Mouse (Mus musculus) kidney, adult 2 months (tissue): ENCODE results near the gene Ak1. TPM values are rescaled to one million over a fixed set of nuclear protein-coding genes. Genes with fewer than 3 reads are reported as not detected.
A peak's percentile ranks its signal among the peaks of the same experiment; 100 is the strongest.

Source experiments
- DNase-seq: peaks from one replicate; pipeline ENCODE4 v3.0.0; 2021
- H3K27ac ChIP-seq: fragments of 200-500 bp; 2 replicates; pipeline ENCODE4 v1.5.1; 2012; ENCODE audit warnings: low read depth, low read length, control low read depth, inconsistent platforms; ENCODE audit not compliant: insufficient read depth
- H3K27me3 ChIP-seq: fragments of 200-500 bp; replicated peaks from 2 replicates; pipeline ENCODE4 v1.6.1; 2012; ENCODE audit warnings: mild to moderate bottlenecking, moderate library complexity, low read length, inconsistent platforms; ENCODE audit not compliant: control insufficient read depth, insufficient read depth
- H3K36me3 ChIP-seq: fragments of 200-500 bp; 2 replicates; pipeline ENCODE4 v1.6.1; 2012; ENCODE audit warnings: mild to moderate bottlenecking, moderate library complexity, low read length, inconsistent platforms; ENCODE audit not compliant: control insufficient read depth, insufficient read depth
- H3K4me1 ChIP-seq: fragments of 200-500 bp; 2 replicates; pipeline ENCODE4 v1.6.1; 2011; ENCODE audit warnings: low read length; ENCODE audit not compliant: control insufficient read depth, insufficient read depth
- H3K4me3 ChIP-seq: fragments of 200-500 bp; 2 replicates; pipeline ENCODE4 v1.5.1; 2011; ENCODE audit warnings: mild to moderate bottlenecking, low read depth, low read length, control low read depth; ENCODE audit not compliant: insufficient read depth
- CTCF ChIP-seq: fragments of 200-500 bp; conservative IDR thresholded peaks from 2 replicates; pipeline ENCODE4 v1.5.1; 2011; ENCODE audit warnings: low read depth, mild to moderate bottlenecking, control low read depth, low read length, moderate library complexity, mixed read lengths; ENCODE audit not compliant: insufficient read depth, insufficient read length
- POLR2A ChIP-seq: fragments of 200-500 bp; IDR thresholded peaks from one replicate; pipeline ENCODE4 v1.6.1; 2011; ENCODE audit warnings: low read depth, low read length, control low read depth
- WGBS: fragments of 180-500 bp; shearing (Covaris S2); methylation state at CpG from one replicate; pipeline ENCODE4 v1.1.7; 2018; 5-methylcytosine and 5-hydroxymethylcytosine counted together
- polyA plus RNA-seq: library from polyadenylated mRNA; depleted of rRNA; stranded (reverse); fragments of >200 nt; gene quantifications from 2 replicates; pipeline ENCODE4 v1.2.3, GENCODE M21; 2012

Ak1 gene
- polyA plus RNA-seq, 1 experiment = 47.4 TPM

- Histone ChIP-seq H3K36me3 (no peaks in the 10 kb centered on the region), H3K27ac (no peak overlapping the region), H3K27me3 (no peaks in the 10 kb centered on the region), H3K4me3 (no peak overlapping the region), H3K4me1 (no peaks in the 10 kb centered on the region)
- 60% methylated on average over 8 of the region's 8 CpGs for WGBS
- peak; percentile 58 for TF ChIP-seq CTCF
- TF ChIP-seq POLR2A = no peak
- peak; percentile 37 for DNase-seq
These were observed 20.0 kb upstream of the Ak1 start for GRCm38 (mm10) chr2:32601417-32602065.

- peak; percentile 90 for DNase-seq
- Histone ChIP-seq H3K27ac (no peak overlapping the region), H3K4me3 (peak overlapping the region; percentile 31), H3K36me3 (no peaks in the 10 kb centered on the region), H3K4me1 (no peaks in the 10 kb centered on the region), H3K27me3 (no peaks in the 10 kb centered on the region)
- TF ChIP-seq POLR2A (no peak), CTCF (peak; percentile 94)
- 1% methylated on average over 11 of the region's 11 CpGs for WGBS
These were observed 18.9 kb upstream of the Ak1 start for GRCm38 (mm10) chr2:32602600-32603054.

- WGBS = 60% methylated on average over 10 of the region's 10 CpGs
- Histone ChIP-seq H3K27me3 (no peaks in the 10 kb centered on the region), H3K4me1 (no peaks in the 10 kb centered on the region), H3K36me3 (no peaks in the 10 kb centered on the region), H3K4me3 (no peak overlapping the region), H3K27ac (no peak overlapping the region)
- TF ChIP-seq POLR2A (no peak), CTCF (no peak)
- no peak for DNase-seq
These were observed 16.9 kb upstream of the Ak1 start for GRCm38 (mm10) chr2:32604631-32605030.

GRCm38 (mm10) chr2:32606161-32607142, 15.1 kb upstream of the Ak1 start:
- no peaks in the 10 kb centered on the region for H3K27me3 ChIP-seq
- peaks cover 2% of the 10 kb centered on the region; the same call in 1 of the 2 replicates for H3K4me1 ChIP-seq
- H3K36me3 ChIP-seq = no peaks in the 10 kb centered on the region
- DNase-seq = peak; percentile 81
- peak overlapping the region; percentile 65 for H3K4me3 ChIP-seq
- TF ChIP-seq CTCF (peak; percentile 51), POLR2A (no peak)
- 13% methylated on average over 53 of the region's 55 CpGs for WGBS
- H3K27ac ChIP-seq = no peak overlapping the region

- DNase-seq = peak; percentile 24
- Histone ChIP-seq H3K4me1 (peaks cover 2% of the 10 kb centered on the region; the same call in 1 of the 2 replicates), H3K4me3 (peak overlapping the region; percentile 65), H3K27me3 (no peaks in the 10 kb centered on the region), H3K36me3 (no peaks in the 10 kb centered on the region), H3K27ac (peak overlapping the region; percentile 15; the same call in 1 of the 2 replicates)
- WGBS = 10% methylated on average over 34 of the region's 34 CpGs
- TF ChIP-seq POLR2A = no peak
- TF ChIP-seq CTCF = no peak
These were observed 14.2 kb upstream of the Ak1 start for GRCm38 (mm10) chr2:32607262-32607947.

- no peaks in the 10 kb centered on the region for H3K27me3 ChIP-seq
- H3K4me1 ChIP-seq = peaks cover 2% of the 10 kb centered on the region; the same call in 1 of the 2 replicates
- peak; percentile 69 for DNase-seq
- peak overlapping the region; percentile 65; the same call in 1 of the 2 replicates for H3K4me3 ChIP-seq
- no peak for TF ChIP-seq POLR2A
- no peak for TF ChIP-seq CTCF
- WGBS = 11% methylated on average over 25 of the region's 25 CpGs
- no peaks in the 10 kb centered on the region for H3K36me3 ChIP-seq
- no peak overlapping the region for H3K27ac ChIP-seq
These were observed 13.3 kb upstream of the Ak1 start for GRCm38 (mm10) chr2:32608141-32608777.
